Mouse (Mus musculus): ENCODE results near the gene Capzb.

DNA sequence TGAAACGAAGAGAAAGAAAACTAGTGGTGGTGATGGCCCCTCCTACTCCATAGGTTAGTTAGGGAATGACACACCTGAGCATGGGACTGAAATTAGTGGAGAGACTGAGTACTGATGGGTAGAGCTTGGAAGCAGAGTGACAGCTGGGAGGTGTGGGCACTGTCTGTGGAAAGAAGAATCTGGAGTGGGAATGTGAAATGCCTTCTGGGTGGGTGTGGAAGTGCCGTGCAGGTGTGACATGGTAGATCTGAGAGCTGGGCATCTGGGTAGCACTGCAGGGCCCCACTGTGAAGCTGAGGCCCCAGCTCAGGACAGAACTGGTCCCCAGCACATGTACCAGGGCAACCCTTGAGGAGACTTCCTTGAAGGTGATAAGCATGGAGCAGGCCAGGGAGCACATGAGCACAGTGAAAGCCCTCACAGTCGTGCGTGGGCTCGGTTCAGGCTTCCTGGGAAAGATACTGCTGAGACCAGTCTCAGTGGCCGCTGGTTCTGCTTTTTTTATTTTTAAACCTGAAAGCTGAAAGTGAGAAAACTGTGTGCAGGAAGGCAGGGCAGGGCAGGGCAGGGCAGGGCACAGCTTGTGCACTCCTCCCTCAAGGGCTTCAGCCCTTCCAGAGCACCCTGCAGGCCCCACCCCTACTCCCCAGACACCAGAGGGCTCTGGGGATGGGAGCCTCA is 66.1 kb downstream of the Capzb start:
- TF ChIP-seq POLR2A (IDR thresholded peaks at IDR 0.05; ENCODE audit: control insufficient read depth, extremely low read depth, insufficient read depth, low read length, poor library complexity): no peak
- TF ChIP-seq CTCF (IDR thresholded peaks at IDR 0.05; ENCODE audit: borderline replicate concordance, control insufficient read depth, extremely low read depth, insufficient read depth, low read length, poor library complexity): no peak
